Comparison of ENCODE assay signal across 8 mouse cellular contexts in genomic region chr4:155408695-155409057, GRCm38 (mm10). TPM values are rescaled to one million over a fixed set of nuclear protein-coding genes. Genes with fewer than 3 reads are reported as not detected.
DNase-seq lines count a peak whose midpoint lies in the region; ATAC-seq and TF ChIP-seq lines count a peak whose summit lies in the region.

No protein-coding gene starts in this region.

- peak overlapping the region; percentile 67 for H3K4me3 ChIP-seq in heart, embryonic 10.5 days
- peak overlapping the region; percentile 46 for H3K4me3 ChIP-seq in thymus, adult 2 months (ENCODE audit: control insufficient read depth, insufficient read depth, low read length)
- H3K4me3 ChIP-seq in liver, embryonic 12.5 days: peak overlapping the region; percentile 42; the same call in 1 of the 2 replicates

- H3K9ac ChIP-seq in liver, embryonic 12.5 days: no peak overlapping the region

- H3K9me3 ChIP-seq in heart, embryonic 10.5 days: no peaks in the 10 kb centered on the region
- no peaks in the 10 kb centered on the region for H3K9me3 ChIP-seq in liver, embryonic 12.5 days (replicated peaks)

- peak overlapping the region; percentile 61 for H3K4me2 ChIP-seq in liver, embryonic 12.5 days

- peaks cover 5% of the 10 kb centered on the region; the same call in 1 of the 2 replicates for H3K4me1 ChIP-seq in heart, embryonic 10.5 days
- H3K4me1 ChIP-seq in thymus, adult 2 months (replicated peaks; ENCODE audit: control insufficient read depth, insufficient read depth, low read length): peaks cover 23% of the 10 kb centered on the region
- no peaks in the 10 kb centered on the region for H3K4me1 ChIP-seq in liver, embryonic 12.5 days

- H3K27ac ChIP-seq in heart, embryonic 10.5 days: no peak overlapping the region
- no peak overlapping the region for H3K27ac ChIP-seq in thymus, adult 2 months (ENCODE audit: control insufficient read depth, insufficient read depth, low read length)
- no peak overlapping the region for H3K27ac ChIP-seq in liver, embryonic 12.5 days

- intact Hi-C loops in left cerebral cortex, postnatal 36 days (cut with DNase I): loop anchor here (5.0 kb wide), 1 partner anchor 41 kb away; no protein-coding TSS in a partner anchor

- WGBS in heart, embryonic 10.5 days: 4% methylated on average over 8 of the region's 8 CpGs
- 14% methylated on average over 8 of the region's 8 CpGs for WGBS in thymus, adult 2 months
- WGBS in liver, embryonic 12.5 days (ENCODE audit: insufficient replicate concordance): 6% methylated on average over 8 of the region's 8 CpGs

- no peak for TF ChIP-seq POLR2A in thymus, adult 2 months (IDR thresholded peaks at IDR 0.05; ENCODE audit: control insufficient read depth, extremely low read depth, insufficient read depth, low read length, poor library complexity)

- no peaks in the 10 kb centered on the region for H3K27me3 ChIP-seq in heart, embryonic 10.5 days (ENCODE audit: insufficient read depth, poor library complexity, severe bottlenecking)
- H3K27me3 ChIP-seq in thymus, adult 2 months (ENCODE audit: control insufficient read depth, insufficient read depth, low read length): no peaks in the 10 kb centered on the region; the same call in 1 of the 2 replicates
- H3K27me3 ChIP-seq in liver, embryonic 12.5 days (replicated peaks): peaks cover 30% of the 10 kb centered on the region

- H3K36me3 ChIP-seq in heart, embryonic 10.5 days: no peaks in the 10 kb centered on the region
- no peaks in the 10 kb centered on the region for H3K36me3 ChIP-seq in thymus, adult 2 months (ENCODE audit: control insufficient read depth, insufficient read depth, low read length)
- H3K36me3 ChIP-seq in liver, embryonic 12.5 days: no peaks in the 10 kb centered on the region

- no peak for TF ChIP-seq CTCF in thymus, adult 2 months (IDR thresholded peaks at IDR 0.05; ENCODE audit: borderline replicate concordance, control insufficient read depth, extremely low read depth, insufficient read depth, low read length, poor library complexity)

- no peak for ATAC-seq in liver, embryonic 12.5 days

- DNase-seq in heart, embryonic 10.5 days (ENCODE audit: low spot score): no peak
- no peak for DNase-seq in heart, adult 8-10 months (ENCODE audit: low spot score)
- DNase-seq in thymus, adult 2 months: no peak
- no peak for DNase-seq in thymus, postnatal 25 days
- no peak for DNase-seq in right cerebral cortex, postnatal 14 days
- no peak for DNase-seq in retina, postnatal 1 day
- no peak for DNase-seq in left cerebral cortex, postnatal 36 days (ENCODE audit: low spot score in 2 of 2)

RNA-seq across cellular contexts. Expression of gene Cfap74, which starts 0.3 kb away (rescaled TPM):
- 1.7 and 3.3 TPM in 2 replicates for polyA plus RNA-seq in heart, embryonic 10.5 days (2016; fragmentation: Nextera tagmentation; extraction: Ambion mirVana)
- total RNA-seq in heart, adult 8-10 months (2022): under 1 TPM; 0.19 to 0.38 (median 0.27) TPM
- polyA plus RNA-seq in thymus, adult 2 months (2012; rRNA removed): 18.3 and 23.1 TPM in 2 replicates
- 0.39 and 0.53 TPM in 2 replicates for polyA plus RNA-seq in liver, embryonic 12.5 days (2016; fragmentation: Nextera tagmentation; extraction: Ambion mirVana)
- total RNA-seq in left cerebral cortex, postnatal 36 days (2021): 10 to 100 TPM; 10.4 to 20.9 TPM

RNA-seq across cellular contexts. Expression of gene Gabrd, which starts 10.8 kb away (rescaled TPM):
- not detected in 2 replicates for polyA plus RNA-seq in heart, embryonic 10.5 days (2016; fragmentation: Nextera tagmentation; extraction: Ambion mirVana)
- total RNA-seq in heart, adult 8-10 months (2022): not detected
- polyA plus RNA-seq in thymus, adult 2 months (2012; rRNA removed): 1.0 and 1.2 TPM in 2 replicates
- not detected in 2 replicates for polyA plus RNA-seq in liver, embryonic 12.5 days (2016; fragmentation: Nextera tagmentation; extraction: Ambion mirVana)
- total RNA-seq in left cerebral cortex, postnatal 36 days (2021): 10 to 100 TPM; 69.6 to 79.8 TPM

RNA-seq across cellular contexts. Expression of gene Prkcz, which starts 47.5 kb away (rescaled TPM):
- 8.9 and 12.4 TPM in 2 replicates for polyA plus RNA-seq in heart, embryonic 10.5 days (2016; fragmentation: Nextera tagmentation; extraction: Ambion mirVana)
- 1 to 10 TPM; 4.1 to 7.8 (median 5.5) TPM for total RNA-seq in heart, adult 8-10 months (2022)
- polyA plus RNA-seq in thymus, adult 2 months (2012; rRNA removed): 8.5 TPM in 2 replicates
- polyA plus RNA-seq in liver, embryonic 12.5 days (2016; fragmentation: Nextera tagmentation; extraction: Ambion mirVana): 3.7 and 4.2 TPM in 2 replicates
- 100 to 1,000 TPM; 224 to 236 TPM for total RNA-seq in left cerebral cortex, postnatal 36 days (2021)
